Mouse (Mus musculus) myocyte (in vitro differentiated cells): ENCODE results near the gene Frrs1. TPM values are rescaled to one million over a fixed set of nuclear protein-coding genes. Genes with fewer than 3 reads are reported as not detected.

Experiments used
- H3K27me3 ChIP-seq: one replicate; pipeline ENCODE4 v1.6.1; 2011; ENCODE audit not compliant: control insufficient read depth, insufficient read depth, insufficient read length
- H3K36me3 ChIP-seq: one replicate; pipeline ENCODE4 v1.6.1; 2011; ENCODE audit not compliant: control insufficient read depth, insufficient read depth
- H3K4me2 ChIP-seq: one replicate; pipeline ENCODE4 v1.6.1; 2011; ENCODE audit warnings: low read depth, control low read depth
- H3K4me3 ChIP-seq: one replicate; pipeline ENCODE4 v1.5.1; 2011; ENCODE audit warnings: mild to moderate bottlenecking, control low read depth, moderate library complexity
- H3K79me2 ChIP-seq: one replicate; pipeline ENCODE4 v1.6.1; 2011; ENCODE audit not compliant: control insufficient read depth, insufficient read depth
- H3ac ChIP-seq: one replicate; pipeline ENCODE4 v1.6.1; 2011; ENCODE audit not compliant: control insufficient read depth, insufficient read length
- CEBPB ChIP-seq: IDR thresholded peaks from 2 replicates; pipeline ENCODE4 v1.6.1; 2011; ENCODE audit warnings: mild to moderate bottlenecking, moderate library complexity; ENCODE audit not compliant: poor library complexity, insufficient read depth, severe bottlenecking
- E2F4 ChIP-seq: IDR thresholded peaks from one replicate; pipeline ENCODE4 v1.6.1; 2011; ENCODE audit warnings: mild to moderate bottlenecking, control low read depth, moderate library complexity; ENCODE audit not compliant: insufficient read depth
- MYOD1 ChIP-seq, 3 experiments: IDR thresholded peaks; one replicate each; pipeline ENCODE4 v1.6.1; 2011; ENCODE audit warnings: control low read depth in 2 of 3, low read depth in 2 of 3, mild to moderate bottlenecking in 2 of 3, moderate library complexity in 1 of 3; ENCODE audit not compliant: insufficient read length in 2 of 3, control insufficient read depth in 1 of 3
- MYOG ChIP-seq, 3 experiments: IDR thresholded peaks; one replicate each; pipeline ENCODE4 v1.6.1; 2011; ENCODE audit warnings: control low read depth in 2 of 3, low read depth in 2 of 3, mild to moderate bottlenecking in 2 of 3; ENCODE audit not compliant: insufficient read length in 2 of 3, control insufficient read depth in 1 of 3, insufficient read depth in 1 of 3
- POLR2A ChIP-seq: IDR thresholded peaks from one replicate; pipeline ENCODE4 v1.6.1; 2011; ENCODE audit warnings: low read depth, mild to moderate bottlenecking, control low read depth, moderate library complexity; ENCODE audit not compliant: insufficient read length
- POLR2AphosphoS2 ChIP-seq: IDR thresholded peaks from one replicate; pipeline ENCODE4 v1.6.1; 2011; ENCODE audit warnings: low read depth, control low read depth; ENCODE audit not compliant: insufficient read length
- REST ChIP-seq: IDR thresholded peaks from one replicate; pipeline ENCODE4 v1.6.1; 2011; ENCODE audit warnings: mild to moderate bottlenecking, control low read depth, moderate library complexity; ENCODE audit not compliant: insufficient read depth, insufficient read length
- SRF ChIP-seq: IDR thresholded peaks from one replicate; pipeline ENCODE4 v1.6.1; 2011; ENCODE audit warnings: low read depth; ENCODE audit not compliant: control insufficient read depth, insufficient read length
- TCF12 ChIP-seq: IDR thresholded peaks from one replicate; pipeline ENCODE4 v1.6.1; 2011; ENCODE audit warnings: mild to moderate bottlenecking, control low read depth; ENCODE audit not compliant: poor library complexity, insufficient read depth, severe bottlenecking
- TCF3 ChIP-seq: IDR thresholded peaks from one replicate; pipeline ENCODE4 v1.6.1; 2011; ENCODE audit warnings: low read depth, control low read depth; ENCODE audit not compliant: insufficient read length
- USF1 ChIP-seq: IDR thresholded peaks from one replicate; pipeline ENCODE4 v1.6.1; 2011; ENCODE audit warnings: low read depth, mild to moderate bottlenecking, control low read depth, moderate library complexity
- polyA plus RNA-seq: library from polyadenylated mRNA; unstranded; fragments of >200 nt; fragmentation: generic; extraction: Trizol; gene quantifications from one replicate; pipeline ENCODE4 v1.2.1, GENCODE M21; 2012; ENCODE audit warnings: missing spikeins

Gene Frrs1
- polyA plus RNA-seq, 1 experiment: 12.7 TPM

GRCm38 (mm10) chr3:116952242-116952899 lies 93.1 kb downstream of the Frrs1 start:
- H3K79me2 ChIP-seq: no peaks in the 10 kb centered on the region
- no peak overlapping the region for H3K4me3 ChIP-seq
- no peak for TF ChIP-seq SRF
- TF ChIP-seq POLR2AphosphoS2: no peak
- no peak for TF ChIP-seq TCF12
- TF ChIP-seq POLR2A: no peak
- no peak for TF ChIP-seq USF1
- TF ChIP-seq MYOD1 (IDR thresholded peaks at IDR 0.05; ENCODE audit: control insufficient read depth in 1 of 3, insufficient read length in 2 of 3, low read depth in 2 of 3): no peak
- no peak for TF ChIP-seq MYOG (IDR thresholded peaks at IDR 0.05; ENCODE audit: control insufficient read depth in 1 of 3, insufficient read depth in 1 of 3, insufficient read length in 2 of 3, low read depth in 2 of 3)
- no peak for TF ChIP-seq TCF3
- TF ChIP-seq CEBPB: no peak
- no peak for TF ChIP-seq REST
- no peak for TF ChIP-seq E2F4
- no peak overlapping the region for H3ac ChIP-seq
- no peaks in the 10 kb centered on the region for H3K36me3 ChIP-seq
- no peaks in the 10 kb centered on the region for H3K27me3 ChIP-seq
- H3K4me2 ChIP-seq: peak overlapping the region; percentile 25

- H3K27me3 ChIP-seq: no peaks in the 10 kb centered on the region
- H3K36me3 ChIP-seq: no peaks in the 10 kb centered on the region
- no peak overlapping the region for H3K4me3 ChIP-seq
- TF ChIP-seq SRF: no peak
- TF ChIP-seq E2F4: no peak
- TF ChIP-seq POLR2A: no peak
- no peak overlapping the region for H3K4me2 ChIP-seq
- no peak overlapping the region for H3ac ChIP-seq
- no peaks in the 10 kb centered on the region for H3K79me2 ChIP-seq
Observed at GRCm38 (mm10) chr3:116953366-116953765, 94.1 kb downstream of the Frrs1 start.

- no peak overlapping the region for H3K4me2 ChIP-seq
- H3K36me3 ChIP-seq: no peaks in the 10 kb centered on the region
- peak; percentile 41; the same call in 1 of the 2 replicates for TF ChIP-seq CEBPB
- TF ChIP-seq MYOG (IDR thresholded peaks at IDR 0.05; ENCODE audit: control insufficient read depth in 1 of 3, insufficient read depth in 1 of 3, insufficient read length in 2 of 3, low read depth in 2 of 3): no peak
- TF ChIP-seq TCF3: no peak
Observed at GRCm38 (mm10) chr3:116955061-116955460, 95.8 kb downstream of the Frrs1 start.

More at GRCm38 (mm10) chr3:116955061-116955460, 95.8 kb downstream of the Frrs1 start:
- Histone ChIP-seq H3ac (no peak overlapping the region), H3K4me3 (no peak overlapping the region), H3K27me3 (no peaks in the 10 kb centered on the region), H3K79me2 (no peaks in the 10 kb centered on the region)

Other genes starting within 250 kb of the Frrs1 start
- gene Trmt13, start 244.9 kb upstream of the Frrs1 start, polyA plus RNA-seq: 2.9 TPM
- gene Mfsd14a, start 196.8 kb upstream of the Frrs1 start, polyA plus RNA-seq: 11.5 TPM
- not detected for gene Gm43191, start 178.2 kb upstream of the Frrs1 start, polyA plus RNA-seq
- 3.6 TPM for gene Slc35a3, start 146.6 kb upstream of the Frrs1 start, polyA plus RNA-seq
- gene Agl, start 51.3 kb upstream of the Frrs1 start, polyA plus RNA-seq: 35.8 TPM
- gene 4930455H04Rik, start 108.8 kb downstream of the Frrs1 start, polyA plus RNA-seq: not detected
- 0.36 TPM for gene Palmd, start 109.5 kb downstream of the Frrs1 start, polyA plus RNA-seq